Mouse (Mus musculus) left cerebral cortex, postnatal 25 days (tissue): ENCODE results near the gene Spaar. TPM values are rescaled to one million over a fixed set of nuclear protein-coding genes. Genes with fewer than 3 reads are reported as not detected.

ENCODE experiments used
- DNase-seq, 2 experiments: peaks; one replicate each; pipeline ENCODE4 v3.0.0; 2022; ENCODE audit warnings: low spot score in 2 of 2, mixed read lengths in 1 of 2
- intact Hi-C: fragments of 180-260 bp; cut with DNase I; formaldehyde crosslinking; loops from one replicate; pipeline ENCODE4 v1.15.1; 2025
- total RNA-seq, 2 experiments: library from RNA; stranded (reverse); gene quantifications; 2 replicates each; pipeline ENCODE4 v1.2.3; 2021

The Spaar gene
- under 1 TPM; 0.73 to 0.87 TPM for total RNA-seq

DNA sequence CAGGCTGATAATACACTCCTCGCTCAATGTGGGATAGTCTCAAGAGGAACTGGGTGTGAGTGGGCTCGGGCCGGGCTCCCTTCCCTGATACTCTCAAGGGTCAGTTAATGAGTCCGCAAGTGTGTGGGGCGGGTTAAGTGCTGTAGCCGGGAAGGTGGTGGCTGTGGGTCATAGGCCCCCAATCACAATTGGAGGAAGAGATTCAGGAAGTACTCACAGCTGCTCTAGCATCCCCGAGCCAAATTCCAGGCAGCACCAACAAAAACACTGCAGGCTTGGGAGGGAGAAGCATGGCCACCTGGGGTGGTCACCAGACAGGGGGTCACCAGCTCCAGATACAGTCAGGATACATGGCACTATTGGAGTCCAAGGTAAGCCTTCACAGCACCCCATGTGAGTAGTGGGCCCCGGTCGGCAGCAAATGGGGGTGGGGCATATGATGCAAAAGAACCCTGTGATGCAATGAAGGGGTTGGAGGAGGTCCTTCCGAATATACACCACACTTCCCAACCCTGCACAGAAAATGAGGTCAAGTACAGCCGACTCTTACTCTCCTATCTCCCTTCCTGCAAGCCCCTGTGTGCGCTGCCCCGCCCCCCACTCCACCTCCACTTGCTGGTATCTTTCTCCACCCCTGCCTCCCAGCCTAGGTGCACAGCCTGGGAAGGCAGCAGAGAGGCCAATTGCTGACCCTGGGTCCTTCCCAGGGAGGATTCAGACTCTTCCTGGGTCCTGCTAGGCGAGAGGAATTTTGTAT is at the start of gene Spaar:
Spaar (plus strand) TSS at position 241 of the 757 bp plus-strand sequence.
- no peak for DNase-seq
- intact Hi-C loops: no loop called here

DNA sequence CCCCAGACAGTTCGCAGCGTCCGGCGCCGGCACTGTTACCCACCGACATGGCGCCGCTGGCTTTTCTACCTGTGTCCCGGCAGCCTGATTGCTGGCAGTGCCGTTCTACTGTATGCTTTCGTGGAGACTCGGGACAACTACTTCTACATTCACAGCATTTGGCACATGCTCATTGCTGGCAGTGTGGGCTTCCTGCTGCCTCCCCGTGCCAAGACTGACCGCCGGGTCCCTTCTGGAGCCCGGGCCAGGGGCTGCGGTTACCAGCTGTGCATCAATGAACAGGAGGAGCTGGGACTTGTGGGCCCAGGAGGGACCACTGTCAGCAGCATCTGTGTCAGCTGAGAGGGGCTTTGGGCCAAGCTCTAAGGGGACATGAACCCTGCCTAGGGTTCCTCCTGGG is 39.8 kb upstream of the Spaar start:
- no peak for DNase-seq
- intact Hi-C loops: no loop called here

GRCm38 (mm10) chr4:43691026-43691425 is 38.8 kb upstream of the Spaar start:
- peak in 1 of 2 experiments; percentile 38 for DNase-seq
- intact Hi-C loops: no loop called here

DNA sequence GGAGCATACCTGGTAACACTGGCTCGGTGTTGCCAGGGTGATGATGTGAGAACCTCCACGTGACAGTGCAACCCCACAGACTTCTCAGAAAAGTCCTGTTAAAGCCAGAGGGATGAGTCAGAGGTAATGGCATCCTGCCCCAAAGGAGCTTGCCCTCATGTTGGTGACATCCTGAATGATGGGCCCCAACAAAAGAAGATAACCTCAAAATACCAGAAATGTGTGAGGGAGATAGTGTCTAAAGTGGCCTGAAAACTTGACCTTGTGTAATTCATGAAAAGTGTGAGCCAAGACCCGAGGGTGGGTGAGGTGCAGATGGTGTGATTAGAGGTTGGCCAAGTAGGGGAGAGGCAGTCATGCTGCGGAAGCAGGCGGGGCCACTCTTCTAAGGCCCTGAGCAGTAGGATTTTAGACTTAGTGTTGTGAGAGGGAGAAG is 36.0 kb upstream of the Spaar start:
- DNase-seq: no peak
- intact Hi-C loops: no loop called here

GRCm38 (mm10) chr4:43694439-43695248 is 35.2 kb upstream of the Spaar start:
- no peak for DNase-seq
- intact Hi-C loops: no loop called here

DNA sequence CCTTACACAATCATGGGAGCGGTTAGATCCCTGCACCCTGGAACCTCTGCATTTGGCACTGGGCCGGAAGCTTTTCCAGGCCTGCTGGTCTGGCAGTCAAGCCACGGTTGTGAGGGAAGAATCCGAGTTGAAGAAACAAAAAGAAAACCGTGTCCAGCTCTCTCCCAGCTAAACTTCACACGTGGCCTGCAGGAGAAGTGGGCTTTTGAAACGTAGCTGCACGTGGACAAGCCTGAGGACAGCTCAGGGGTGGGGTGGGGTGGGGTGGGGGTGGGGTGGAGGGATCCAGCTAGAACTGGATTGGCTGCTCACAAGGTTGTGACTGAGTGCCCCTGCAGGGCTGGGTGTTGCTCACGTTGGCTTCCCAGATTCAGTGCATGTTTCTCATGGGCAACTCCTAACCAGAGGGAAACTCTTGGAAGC is 34.6 kb upstream of the Spaar start:
- intact Hi-C loops: no loop called here

GRCm38 (mm10) chr4:43696561-43696960 is 33.3 kb upstream of the Spaar start:
- intact Hi-C loops: no loop called here
- DNase-seq: no peak

More for the DNA sequence above, 34.6 kb upstream of the Spaar start:
- DNase-seq: no peak

DNA sequence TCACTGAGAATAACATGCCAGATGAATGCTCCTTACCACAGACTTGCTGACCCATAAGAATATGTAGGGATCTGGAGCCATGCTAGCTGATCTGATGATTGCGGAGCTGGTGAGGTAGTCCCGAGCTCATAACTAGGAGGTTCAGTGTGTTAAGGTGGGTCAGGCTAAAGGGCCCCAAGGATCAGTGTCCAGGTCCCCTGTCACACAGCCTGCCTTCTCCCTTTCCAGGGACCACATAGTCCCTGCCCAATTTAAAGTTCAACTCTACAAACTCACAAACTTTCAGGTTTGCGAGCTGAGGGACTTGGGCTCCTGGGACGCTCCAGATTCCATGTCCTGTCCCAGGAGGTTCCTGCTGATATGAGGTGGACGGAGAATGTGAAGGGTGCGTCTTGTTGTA is 29.1 kb upstream of the Spaar start, which contains the start of gene Olfr70:
Olfr70 (minus strand) TSS at position 101 of the 400 bp plus-strand sequence.
- intact Hi-C loops: no loop called here
- DNase-seq: no peak

DNA sequence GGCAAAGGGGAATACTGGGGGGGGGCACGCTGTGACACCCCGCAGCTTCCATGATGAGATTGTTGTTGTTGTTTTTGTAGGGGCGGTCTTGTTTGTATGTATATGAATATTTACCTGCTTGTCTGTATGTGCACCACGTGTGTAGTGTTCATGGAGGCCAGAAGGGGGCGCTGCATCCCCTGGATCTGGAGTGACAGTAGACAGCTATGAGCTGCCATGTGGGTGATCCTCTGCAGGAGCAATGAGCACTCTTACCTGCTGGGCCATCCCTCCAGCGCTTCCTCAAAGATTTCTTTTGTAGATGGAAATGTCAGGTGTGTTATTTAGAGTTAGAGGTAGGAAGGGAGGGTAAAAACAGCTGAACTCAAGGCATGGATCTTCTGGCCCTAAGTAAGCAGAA is 26.4 kb upstream of the Spaar start:
- DNase-seq: no peak
- intact Hi-C loops: no loop called here

DNA sequence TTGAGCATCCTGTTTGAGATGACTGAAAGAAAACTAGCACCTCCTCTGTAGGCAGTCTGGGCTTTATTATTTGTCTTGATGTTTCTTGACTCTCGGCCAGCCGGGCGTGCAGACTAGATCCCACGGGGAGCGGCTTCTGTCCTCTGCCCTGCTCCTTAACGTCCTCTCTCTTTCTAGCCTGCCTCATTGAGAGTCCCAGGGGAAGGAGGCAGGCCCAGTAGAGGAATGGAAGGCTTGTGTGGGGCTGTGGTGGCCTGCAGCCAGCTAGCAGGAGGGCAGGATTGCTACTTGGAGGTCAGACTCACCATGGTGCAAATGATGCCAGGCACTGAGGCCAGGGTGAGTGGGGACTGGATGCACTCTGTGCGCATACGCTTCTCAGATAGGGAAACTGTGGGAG is 26.0 kb upstream of the Spaar start:
- intact Hi-C loops: no loop called here
- DNase-seq: no peak

- DNase-seq: no peak
- intact Hi-C loops: no loop called here
Observed at GRCm38 (mm10) chr4:43705991-43706390, 23.8 kb upstream of the Spaar start.

DNA sequence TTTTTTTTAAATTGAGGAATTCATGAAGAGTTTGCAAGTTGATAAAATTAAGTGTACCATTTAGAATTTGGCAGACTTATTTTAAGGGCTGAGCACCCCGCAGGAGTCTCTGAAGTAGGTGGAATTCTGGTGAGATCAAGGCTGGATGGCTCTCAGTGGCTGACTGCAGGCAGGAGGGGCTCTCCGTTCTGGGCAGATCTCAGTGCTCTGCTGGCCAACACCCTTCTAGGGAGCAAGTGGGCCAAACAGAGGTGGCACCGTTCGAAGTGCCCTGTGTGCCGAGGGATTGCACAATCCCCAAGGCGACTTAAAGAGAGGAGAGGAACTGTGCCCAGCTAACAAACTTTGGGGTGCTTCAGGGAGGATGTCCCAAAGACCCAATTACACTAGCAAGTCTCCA is 20.0 kb upstream of the Spaar start, which contains the start of gene Olfr71:
Olfr71 (minus strand) TSS at position 387 of the 400 bp plus-strand sequence.
- DNase-seq: no peak
- intact Hi-C loops: loop anchor here (1.0 kb wide), 1 partner anchor 80 kb away; no protein-coding TSS in a partner anchor

DNA sequence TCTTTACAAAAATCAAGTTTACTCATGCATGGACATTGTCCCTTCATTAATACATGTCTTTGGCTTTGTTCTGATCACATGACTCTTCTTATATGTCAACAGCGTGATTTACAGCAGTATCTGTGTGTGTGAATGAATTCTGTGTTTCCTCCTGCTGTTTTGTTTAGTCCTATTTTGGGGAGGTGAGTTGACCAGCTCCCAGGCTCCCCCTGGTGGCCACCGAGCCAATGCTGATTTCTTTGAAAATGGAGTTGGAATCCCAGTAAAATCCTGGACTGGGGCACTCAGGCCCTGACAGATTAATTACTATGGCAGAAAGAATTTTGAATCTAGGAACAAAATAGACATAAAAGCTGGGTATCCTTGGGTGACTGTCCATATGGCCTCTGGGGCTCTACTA is 18.0 kb upstream of the Spaar start:
- intact Hi-C loops: loop anchor here (1.0 kb wide), 1 partner anchor 40 kb away; no protein-coding TSS in a partner anchor
- DNase-seq: peak; percentile 77

DNA sequence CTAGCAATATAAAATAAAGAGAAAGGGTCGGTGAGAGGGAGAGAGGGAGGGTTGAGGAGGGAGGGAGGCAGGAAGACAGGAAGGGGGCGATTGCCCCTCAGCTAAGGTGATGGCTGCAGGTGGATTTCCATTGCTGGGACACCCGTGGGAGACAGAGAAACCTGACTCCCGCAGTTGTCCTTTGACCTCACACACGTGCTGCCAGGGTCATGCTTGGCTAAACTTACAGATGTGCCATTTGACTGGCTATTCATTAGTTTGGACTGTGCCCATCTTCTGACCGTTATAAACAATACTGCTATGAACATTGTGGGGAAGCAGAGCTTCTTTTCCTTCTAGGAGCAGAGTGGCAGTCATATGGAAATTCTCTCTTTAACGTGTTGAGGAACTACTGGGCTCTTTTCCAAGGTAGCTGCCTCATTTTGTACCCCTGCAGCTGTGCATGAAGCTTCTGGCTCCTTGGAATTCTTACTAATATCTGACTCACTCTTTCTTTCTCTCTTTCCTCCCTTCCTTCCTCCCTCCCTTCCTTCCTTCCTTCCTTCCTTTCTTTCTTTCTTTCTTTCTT is 16.1 kb upstream of the Spaar start:
- intact Hi-C loops: no loop called here
- DNase-seq: peak in 1 of 2 experiments; percentile 68

GRCm38 (mm10) chr4:43720491-43721228 is 9.2 kb upstream of the Spaar start:
- DNase-seq: peak in 1 of 2 experiments; percentile 15
- intact Hi-C loops: no loop called here

DNA sequence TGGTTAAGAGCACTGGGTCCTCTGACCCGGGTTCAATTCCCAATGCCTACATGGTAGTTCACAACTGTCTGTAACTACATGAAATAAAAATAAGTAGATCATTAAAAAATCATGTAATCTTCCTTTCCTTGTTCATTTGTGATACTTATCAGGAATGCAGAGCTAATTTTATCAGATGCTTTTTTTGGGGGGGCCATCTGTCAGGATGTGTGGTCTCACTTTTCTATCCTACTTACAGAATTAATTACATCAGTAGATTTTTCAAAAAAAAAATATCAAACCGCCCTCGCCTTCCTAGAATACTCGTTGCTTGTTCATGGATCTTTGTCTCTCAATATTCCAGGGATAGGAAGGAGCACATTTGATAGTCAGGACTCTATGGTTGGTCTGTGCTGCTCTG is 7.6 kb upstream of the Spaar start:
- intact Hi-C loops: no loop called here
- peak in 1 of 2 experiments; percentile 46 for DNase-seq

DNA sequence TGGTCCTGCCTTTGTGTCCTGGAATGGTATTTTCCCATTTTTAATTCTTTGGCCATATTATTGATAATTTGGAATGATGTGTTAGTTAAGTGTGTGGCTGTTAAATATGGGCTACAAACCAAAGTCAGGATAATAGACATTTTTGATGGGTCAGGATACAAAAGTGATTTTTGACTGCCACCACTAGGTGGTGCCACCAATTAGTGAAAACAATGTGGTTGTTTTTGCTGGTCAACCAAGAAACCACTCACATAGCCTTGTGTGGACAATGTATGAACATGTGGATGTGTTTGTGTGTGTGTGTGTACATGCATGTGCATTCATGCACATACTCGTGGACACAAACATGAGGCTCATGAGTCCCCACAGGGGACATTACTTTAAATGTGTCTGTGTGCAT is 5.1 kb upstream of the Spaar start:
- peak in 1 of 2 experiments; percentile 25 for DNase-seq
- intact Hi-C loops: no loop called here

- intact Hi-C loops: no loop called here
- DNase-seq: no peak
Observed at GRCm38 (mm10) chr4:43726228-43726993, 3.4 kb upstream of the Spaar start.

DNA sequence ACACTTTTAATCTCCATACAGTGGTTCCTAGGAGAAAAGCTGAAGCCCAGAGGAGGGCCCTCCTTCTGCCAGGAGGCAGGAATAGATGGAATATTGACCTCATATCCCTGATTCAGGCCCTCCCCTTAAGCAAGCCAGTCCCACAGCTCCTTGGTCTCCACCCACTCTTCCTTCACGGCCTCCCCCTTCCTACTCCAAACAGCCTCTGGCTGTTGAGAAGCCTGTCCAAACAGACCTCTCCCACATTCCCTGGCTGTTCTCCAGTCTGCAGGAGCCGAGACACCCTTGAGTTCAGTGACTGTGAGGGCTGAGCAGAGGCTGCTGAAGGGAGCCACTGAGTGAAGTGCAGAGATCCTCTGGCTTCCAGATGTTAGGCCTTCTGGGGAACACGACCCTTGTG is 2.8 kb upstream of the Spaar start, which contains the start of gene Hrct1:
Hrct1 (plus strand) TSS at position 194 of the 400 bp plus-strand sequence.
- DNase-seq: peak in 1 of 2 experiments; percentile 61
- intact Hi-C loops: no loop called here
